Mouse (Mus musculus) c-Kit-positive CD71-positive TER-119-positive erythroid progenitor cells, embryonic 14.5 days (primary cell): ENCODE results near the gene 5430427O19Rik.

Source experiments
- DNase-seq: peaks from one replicate; pipeline ENCODE4 v3.0.0-alpha.2; 2013; ENCODE audit warnings: low spot score

5430427O19Rik gene

GRCm38 (mm10) chrX:85869914-85870483 is at the start of gene 5430427O19Rik:
Gene 5430427O19Rik (plus strand): TSS chrX:85870354.
- DNase-seq, result no peak

GRCm38 (mm10) chrX:85827719-85828453 is 42.3 kb upstream of the 5430427O19Rik start:
- DNase-seq, result no peak

GRCm38 (mm10) chrX:85829000-85829399 is 41.2 kb upstream of the 5430427O19Rik start:
- no peak for DNase-seq

- no peak for DNase-seq
Measured at GRCm38 (mm10) chrX:85839174-85839573, 31.0 kb upstream of the 5430427O19Rik start.

- DNase-seq, result no peak
Measured at GRCm38 (mm10) chrX:85855938-85856337, 14.2 kb upstream of the 5430427O19Rik start.

GRCm38 (mm10) chrX:85857169-85857568 is 13.0 kb upstream of the 5430427O19Rik start:
- no peak for DNase-seq

- no peak for DNase-seq
Measured at GRCm38 (mm10) chrX:85868079-85868478, 2.1 kb upstream of the 5430427O19Rik start.

- DNase-seq, result no peak
Measured at GRCm38 (mm10) chrX:85871371-85872056, 1.4 kb downstream of the 5430427O19Rik start.

- no peak for DNase-seq
Measured at GRCm38 (mm10) chrX:85874367-85874766, 4.2 kb downstream of the 5430427O19Rik start.

- DNase-seq, result no peak
Measured at GRCm38 (mm10) chrX:85875951-85876350, 5.8 kb downstream of the 5430427O19Rik start.

- no peak for DNase-seq
Measured at GRCm38 (mm10) chrX:85877747-85878146, 7.6 kb downstream of the 5430427O19Rik start.

- DNase-seq, result no peak
Measured at GRCm38 (mm10) chrX:85878293-85878692, 8.1 kb downstream of the 5430427O19Rik start.

GRCm38 (mm10) chrX:85879198-85879977 is 9.2 kb downstream of the 5430427O19Rik start:
- DNase-seq, result no peak

- DNase-seq, result no peak
Measured at GRCm38 (mm10) chrX:85886651-85887050, 16.5 kb downstream of the 5430427O19Rik start.

- no peak for DNase-seq
Measured at GRCm38 (mm10) chrX:85901195-85901594, 31.0 kb downstream of the 5430427O19Rik start.

- DNase-seq, result peak; percentile 19
Measured at GRCm38 (mm10) chrX:85919034-85919433, 48.9 kb downstream of the 5430427O19Rik start.

- peak; percentile 10 for DNase-seq
Measured at GRCm38 (mm10) chrX:85932991-85933390, 62.8 kb downstream of the 5430427O19Rik start.
